Mouse (Mus musculus) thymus, postnatal 14 days (tissue): ENCODE results near the gene Stambpl1.
A peak's percentile ranks its signal among the peaks of the same experiment; 100 is the strongest.

Experiments used
- DNase-seq: peaks from one replicate; pipeline ENCODE4 v3.0.0; 2021

The Stambpl1 gene

DNA sequence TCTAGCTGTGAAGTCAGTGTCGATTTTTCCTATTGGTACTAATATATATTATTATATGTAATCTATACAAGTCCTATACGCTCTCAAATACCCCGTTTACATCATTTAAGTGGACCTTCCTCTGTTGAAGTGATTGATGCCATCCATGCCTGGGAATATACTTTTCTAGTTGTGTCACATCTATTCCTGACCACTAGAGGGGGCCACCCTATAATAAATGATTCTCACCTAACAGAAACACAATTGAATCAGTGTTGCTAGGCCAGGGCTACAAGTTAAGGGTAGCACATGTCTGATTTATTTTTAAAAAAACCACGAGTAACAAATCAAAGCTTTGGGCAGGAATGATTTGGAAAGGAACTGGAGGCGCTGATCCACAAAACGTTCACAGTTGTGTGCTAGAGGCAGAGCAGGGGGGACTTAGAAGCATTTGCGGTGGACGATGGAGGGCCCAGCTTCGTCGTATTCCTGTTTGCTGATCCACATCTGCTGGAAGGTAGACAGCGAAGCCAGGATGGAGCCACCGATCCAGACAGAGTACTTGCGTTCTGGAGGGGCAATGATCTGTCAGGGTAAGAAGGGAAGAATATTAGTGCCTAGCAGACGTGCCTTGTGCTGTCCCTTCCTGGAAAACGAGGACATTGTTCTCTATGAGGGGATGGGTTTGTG lies 49.4 kb downstream of the Stambpl1 start:
- peak; percentile 56 for DNase-seq

DNA sequence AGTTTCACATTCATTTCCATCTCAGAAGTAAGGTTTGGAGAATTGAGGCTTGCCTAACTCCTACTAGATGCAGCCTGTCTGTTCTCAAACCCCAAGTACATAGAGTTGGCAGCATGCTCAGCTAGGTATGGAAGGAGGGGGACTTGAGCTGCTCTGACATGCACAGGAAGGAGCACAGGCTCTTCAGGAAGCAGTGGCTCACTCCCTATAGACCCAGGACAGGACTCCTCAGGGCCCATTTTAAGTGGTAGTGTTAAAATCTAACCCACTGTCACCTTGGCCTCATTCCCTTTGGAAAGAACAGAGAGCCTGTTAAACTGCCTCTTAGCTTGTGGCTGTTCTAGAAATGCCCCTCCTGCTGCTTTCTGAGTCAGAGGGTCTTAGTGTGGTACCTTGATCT lies 50.9 kb downstream of the Stambpl1 start:
- no peak for DNase-seq

DNA sequence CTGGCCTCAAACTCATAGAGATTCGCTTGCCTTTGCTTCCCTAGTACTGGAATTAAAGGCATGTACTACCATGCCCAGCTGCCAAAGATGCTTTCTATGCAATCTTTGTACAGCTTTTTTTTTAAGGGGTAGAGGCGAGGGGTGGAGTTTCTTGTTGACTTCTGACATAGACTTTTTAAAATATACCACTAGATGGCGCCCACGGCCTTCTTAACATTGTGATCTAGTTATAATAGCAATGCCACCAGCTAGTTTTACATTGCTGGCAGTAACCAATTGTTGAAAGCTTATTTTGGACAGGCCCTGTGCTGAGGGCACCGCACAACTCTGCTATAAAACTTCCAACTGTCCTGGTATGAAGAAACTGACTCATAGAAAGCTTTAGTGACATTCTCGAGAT lies 52.0 kb downstream of the Stambpl1 start:
- peak; percentile 82 for DNase-seq

DNA sequence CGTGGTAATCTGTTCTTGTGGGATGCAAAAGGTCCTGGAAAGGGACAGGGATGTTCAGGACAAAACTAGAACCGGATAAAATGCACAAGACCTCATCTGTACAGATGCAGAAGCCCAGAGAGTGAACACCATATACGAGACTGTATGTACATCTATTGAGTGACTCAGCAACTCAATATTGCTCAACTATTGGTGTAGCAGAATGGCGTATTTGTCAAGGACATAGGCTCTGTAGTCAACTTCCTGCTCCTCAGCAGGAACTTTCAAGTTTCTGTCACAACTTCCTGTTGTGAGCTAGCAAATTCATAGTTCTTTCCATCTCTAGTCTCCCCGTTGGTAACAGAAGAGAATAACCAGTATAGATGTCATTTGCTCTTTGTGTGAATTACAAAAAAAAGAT lies 56.5 kb downstream of the Stambpl1 start:
- DNase-seq = no peak

DNA sequence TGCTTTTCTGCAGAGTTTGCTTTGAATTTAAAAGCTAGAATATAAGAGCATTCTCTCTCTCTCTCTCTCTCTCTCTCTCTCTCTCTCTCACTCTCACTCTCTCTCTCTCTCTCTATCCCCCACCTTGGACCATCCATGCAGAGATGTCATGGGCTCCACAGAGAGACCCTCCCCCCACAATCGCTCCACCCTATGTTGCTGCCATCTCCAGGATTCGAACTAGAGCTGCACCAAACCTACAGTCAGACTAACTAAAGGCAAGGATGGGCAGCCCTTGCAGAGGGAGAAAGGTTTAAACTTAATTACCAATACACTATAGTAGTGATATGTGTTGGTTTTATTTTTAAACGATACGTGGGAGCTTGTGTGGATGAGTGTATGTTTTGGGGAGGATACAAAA lies 58.6 kb downstream of the Stambpl1 start:
- no peak for DNase-seq

DNA sequence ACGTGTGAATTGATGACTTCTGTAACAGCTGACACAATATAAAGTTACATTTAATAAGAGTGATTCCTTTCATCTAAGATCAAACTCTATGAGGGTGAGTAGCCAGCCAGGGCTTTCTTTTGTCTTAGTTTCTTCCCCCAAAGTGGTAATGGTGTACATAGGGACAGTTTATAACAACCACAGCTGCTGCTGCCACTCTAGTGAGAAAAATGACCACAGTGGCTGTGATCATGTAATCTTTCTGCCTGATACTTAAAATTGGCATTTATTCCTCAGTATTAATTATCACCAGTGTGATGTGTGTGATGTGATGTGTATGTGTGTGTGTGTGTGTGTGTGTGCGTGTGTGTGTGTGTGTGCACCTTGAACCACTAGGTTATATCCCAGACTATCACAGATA lies 59.9 kb downstream of the Stambpl1 start:
- DNase-seq = no peak

DNA sequence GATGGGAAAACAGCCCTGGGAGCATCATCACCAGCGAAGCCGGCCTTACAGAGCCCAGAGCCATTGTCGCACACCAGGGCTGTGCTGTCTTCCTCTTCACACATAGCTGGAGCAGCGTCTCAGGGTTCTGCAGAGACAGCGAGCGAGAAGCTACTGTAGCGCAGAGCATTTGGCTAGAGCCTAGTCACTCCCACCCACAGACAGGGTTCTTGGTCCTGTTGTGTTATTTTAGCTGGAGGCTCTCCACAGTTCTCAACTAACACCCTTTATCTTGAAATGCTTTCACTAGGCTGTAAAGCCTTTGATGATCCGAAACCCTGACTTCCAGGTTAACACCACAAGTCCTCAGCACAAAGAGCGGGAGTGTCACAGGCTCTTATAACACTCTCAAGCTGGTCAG lies 60.4 kb downstream of the Stambpl1 start:
- DNase-seq = no peak

DNA sequence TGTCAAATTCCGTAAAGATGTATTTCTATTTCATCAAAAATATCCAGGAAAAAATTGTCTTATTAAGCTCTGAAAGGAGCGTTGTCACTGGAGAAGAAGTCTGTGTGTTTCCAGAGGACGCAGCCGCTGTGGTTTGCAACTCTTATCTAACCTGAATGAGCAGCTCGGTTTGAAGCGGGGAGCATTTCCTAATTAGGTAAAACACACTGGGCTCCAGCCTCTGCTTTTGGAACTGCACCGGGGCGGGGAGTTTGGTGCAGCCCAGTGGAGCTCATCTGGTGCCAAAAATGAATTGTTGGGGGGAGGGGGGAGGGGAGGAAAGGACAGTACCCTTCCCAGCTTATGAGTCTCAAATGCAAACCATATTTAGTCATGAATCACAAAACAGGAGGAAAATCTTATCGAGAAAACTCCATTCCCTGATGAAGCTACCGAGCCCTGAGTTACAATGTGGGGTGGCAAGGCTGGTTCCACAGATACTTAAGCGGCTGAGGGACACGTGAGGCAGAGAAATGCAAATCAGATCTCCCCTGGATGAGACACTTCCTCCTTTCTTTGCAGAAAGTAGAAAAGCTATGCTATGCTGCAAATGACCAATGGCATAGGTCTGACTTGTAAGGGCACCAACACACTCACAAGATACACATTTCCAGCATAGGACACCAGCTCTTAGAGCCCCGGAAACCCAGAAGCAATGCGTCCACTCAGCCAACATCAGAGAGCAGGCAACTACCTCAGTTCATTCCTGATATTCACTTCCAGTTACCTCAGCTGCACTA lies 62.3 kb downstream of the Stambpl1 start:
- peak; percentile 42 for DNase-seq

DNA sequence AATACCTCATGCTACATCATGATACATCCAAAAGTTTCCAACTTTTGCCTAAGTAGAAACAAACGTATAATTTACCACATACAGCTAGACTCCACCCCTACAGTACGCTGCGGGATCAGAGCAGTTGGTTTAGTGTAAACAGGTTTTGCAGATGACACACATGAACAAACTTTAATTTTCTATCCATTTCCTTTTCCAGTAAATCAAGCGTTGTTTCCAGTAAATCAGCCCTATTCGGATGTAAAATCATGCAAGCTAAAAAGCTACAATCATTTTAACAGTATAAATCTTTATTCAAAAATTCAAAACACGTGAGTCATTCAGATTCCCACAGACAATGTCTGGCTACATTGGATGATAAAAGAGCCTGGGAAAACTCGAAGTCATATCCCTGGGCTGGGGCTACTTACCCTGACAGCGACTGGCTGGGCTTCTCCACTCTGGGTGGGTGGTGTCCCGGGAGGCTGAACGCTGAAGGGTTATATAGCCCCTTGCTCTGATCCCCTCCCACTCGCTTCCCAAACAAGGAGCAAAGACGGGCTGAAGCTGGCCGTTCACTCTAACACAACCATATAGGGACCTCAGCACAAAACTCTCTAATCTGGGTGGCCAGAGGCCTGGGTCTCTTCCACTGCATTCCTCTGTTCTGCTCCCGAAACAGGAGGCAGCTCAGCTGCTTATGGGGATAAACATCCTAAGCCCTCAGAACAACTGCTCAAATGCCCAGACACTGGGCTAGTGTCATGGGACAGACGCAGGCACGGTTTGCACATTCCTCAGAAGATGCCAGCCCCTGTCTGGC lies 63.1 kb downstream of the Stambpl1 start, which contains the start of gene Acta2:
Gene Acta2 (minus strand): TSS at position 711 of the 802 bp plus-strand sequence.
- no peak for DNase-seq

DNA sequence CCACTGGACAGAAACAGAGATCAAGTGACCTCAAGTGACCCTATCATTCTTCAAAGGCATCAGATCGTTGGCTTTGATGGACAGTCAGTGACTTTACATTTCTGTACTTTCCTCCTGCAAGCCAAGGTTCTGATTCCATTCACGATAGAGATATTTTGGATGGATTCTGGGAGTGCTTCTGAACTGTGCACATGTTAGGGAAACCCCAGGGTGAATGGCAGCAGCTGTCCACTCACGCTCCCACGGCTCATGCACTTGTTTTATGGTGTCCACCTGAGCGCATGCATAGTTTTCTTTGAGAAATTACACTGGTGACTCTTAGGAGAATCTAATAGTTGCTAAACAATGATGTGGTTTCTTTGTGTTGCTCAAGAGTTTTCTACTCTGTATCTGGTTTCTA lies 64.1 kb downstream of the Stambpl1 start:
- DNase-seq = no peak

DNA sequence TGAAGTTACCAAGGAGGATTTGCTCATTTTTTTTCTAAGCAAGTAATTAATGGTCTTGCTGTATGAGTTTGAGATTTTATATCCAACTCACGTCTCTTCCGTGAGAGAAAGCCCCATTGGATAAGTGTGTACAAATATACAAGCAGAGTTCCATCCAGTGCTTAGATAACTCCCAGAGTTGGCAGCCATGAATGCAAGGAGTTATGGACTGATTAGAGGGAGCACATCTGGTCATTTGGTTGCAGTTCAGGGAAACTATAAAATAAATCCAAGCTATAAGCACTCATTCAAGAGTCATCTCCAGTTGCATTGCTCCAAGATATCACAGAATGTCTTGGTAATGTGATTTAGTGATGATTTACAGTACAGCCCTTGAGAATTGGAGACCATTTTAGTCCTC lies 64.9 kb downstream of the Stambpl1 start:
- no peak for DNase-seq

DNA sequence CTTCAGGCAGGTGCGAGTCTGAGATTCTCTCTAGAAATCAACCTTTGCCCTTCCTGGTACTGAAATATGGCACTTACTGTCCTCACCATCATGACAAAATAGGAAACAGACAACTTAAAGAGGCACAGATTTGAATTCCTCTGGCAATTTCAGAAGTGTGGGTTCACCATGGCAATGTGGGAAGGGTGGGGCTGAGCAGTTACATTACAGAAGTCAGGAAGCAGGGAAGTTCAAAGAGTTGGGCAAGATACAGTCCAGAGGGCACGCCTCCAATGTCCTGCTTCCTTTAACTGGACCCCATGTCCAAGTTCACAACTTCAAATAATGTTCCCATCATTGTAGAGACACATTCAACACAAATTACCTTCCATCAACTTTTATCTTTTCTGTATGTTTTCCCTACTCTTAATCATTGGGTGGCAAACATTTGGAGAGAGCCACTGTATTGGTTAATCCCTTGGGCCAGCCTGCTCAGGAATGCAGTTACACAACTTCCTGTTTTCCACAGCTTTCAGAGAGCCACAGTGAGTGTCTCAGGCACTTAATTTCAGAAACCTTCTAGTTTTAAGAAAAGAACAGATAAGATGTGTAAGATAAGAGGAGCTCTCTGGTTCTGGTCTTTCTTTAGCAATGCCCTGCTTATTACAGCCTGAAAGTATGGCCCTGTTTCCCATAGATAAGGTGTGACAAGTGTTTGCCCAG lies 70.4 kb downstream of the Stambpl1 start:
- no peak for DNase-seq

DNA sequence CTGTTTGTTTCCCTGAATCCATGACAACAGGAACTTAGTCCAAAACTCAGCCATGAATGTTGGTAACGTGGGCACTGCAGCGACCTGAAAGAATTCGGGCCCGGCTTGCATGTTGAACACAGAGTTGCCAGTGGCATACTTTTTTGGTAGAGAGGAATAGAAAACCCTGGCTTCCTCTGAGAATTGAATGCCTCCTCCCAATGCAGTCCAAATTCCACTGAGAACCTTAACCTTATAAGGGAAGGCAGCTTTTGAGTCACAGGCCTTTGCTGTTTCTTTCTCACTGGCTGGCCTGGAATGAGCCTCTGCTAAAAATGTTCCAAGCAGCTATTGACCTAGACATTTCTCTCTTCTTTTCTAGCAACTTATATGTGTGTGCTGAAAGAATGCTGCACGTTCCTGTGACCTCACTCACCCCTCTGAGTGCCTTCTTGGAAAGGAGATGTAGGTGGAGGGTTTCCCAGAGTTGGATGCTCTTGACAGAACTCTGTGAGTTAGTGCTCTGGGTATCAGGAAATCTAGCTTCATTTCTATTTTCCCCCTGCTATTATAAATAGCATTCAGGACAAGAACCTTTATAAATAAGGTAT lies 73.7 kb downstream of the Stambpl1 start:
- no peak for DNase-seq

DNA sequence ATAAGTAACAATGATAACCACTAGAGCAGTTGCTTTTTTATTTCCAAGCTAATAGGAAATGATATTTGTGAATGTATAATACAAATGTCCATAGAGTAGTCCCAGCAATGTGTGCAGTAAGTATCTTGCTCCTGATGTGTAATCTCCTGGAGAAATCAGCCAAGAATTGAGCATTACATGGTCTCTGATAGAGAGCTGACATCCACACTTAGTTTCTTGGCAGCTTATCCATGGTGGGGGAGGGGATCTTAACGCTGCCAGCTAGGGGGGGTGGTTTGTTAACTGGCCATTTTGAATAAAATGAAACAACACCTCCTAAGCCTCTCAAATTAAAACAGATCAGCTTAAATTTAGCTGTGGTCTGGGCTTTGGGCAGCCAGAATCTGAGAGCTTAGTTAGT lies 77.0 kb downstream of the Stambpl1 start:
- no peak for DNase-seq

DNA sequence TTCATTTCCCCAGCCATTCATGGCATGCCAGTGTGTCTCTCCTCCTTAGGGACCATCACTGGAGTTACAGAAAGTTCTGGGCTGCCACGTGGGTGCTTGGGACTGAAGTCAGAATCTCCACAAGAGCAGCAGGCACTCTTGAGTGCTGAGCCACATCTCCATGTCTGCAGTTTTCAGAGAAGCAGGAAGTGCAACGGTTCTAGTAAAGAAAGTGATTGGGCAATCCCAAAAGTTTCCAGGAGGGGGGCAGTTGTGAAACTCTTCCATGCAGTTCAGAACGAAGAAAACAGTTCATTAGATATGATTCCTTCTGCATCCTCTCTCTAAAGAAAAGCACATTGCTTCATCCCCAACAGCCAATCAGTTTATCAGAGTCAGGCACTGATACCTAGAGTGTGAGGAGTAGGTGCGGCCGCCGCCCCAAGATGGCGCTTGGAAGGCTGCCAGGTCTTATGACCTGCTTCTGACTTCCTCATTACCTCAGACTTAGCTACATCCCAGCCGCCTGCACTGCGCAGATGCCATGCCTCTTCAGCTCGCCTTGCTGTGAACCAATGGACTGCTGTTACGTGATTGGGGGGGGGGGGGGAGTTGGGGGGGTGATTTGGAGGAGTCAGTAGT lies 78.2 kb downstream of the Stambpl1 start:
- DNase-seq = no peak

DNA sequence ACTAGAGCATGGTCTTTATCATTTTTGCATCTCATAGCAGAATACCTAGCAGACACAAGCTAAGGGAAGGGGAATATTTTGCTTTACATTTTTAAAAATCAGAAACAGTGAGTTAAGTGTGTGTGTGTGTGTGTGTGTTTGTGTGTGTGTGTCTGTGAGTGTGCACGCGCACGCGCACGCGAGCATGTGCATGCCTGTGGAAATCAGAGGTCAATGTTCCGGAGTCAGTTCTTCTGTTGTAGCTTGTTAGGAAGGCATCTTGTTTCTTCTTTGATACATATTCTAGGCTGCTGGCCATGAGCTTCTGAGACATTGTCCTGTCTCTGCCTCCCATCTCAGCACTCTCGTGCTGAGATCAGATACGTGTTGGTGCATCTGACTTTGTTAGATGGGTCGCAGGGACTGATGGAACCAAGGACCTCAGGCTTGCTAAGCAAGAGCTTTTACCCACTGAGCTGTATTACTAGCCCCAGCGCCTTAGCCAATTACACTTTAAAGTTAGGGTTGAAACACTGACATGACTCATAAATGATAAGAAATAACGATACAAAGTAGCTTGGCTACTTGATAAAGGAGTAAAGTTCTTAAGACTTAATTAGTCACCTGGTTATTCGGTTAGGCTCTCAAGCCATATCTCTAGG lies 78.9 kb downstream of the Stambpl1 start:
- no peak for DNase-seq

DNA sequence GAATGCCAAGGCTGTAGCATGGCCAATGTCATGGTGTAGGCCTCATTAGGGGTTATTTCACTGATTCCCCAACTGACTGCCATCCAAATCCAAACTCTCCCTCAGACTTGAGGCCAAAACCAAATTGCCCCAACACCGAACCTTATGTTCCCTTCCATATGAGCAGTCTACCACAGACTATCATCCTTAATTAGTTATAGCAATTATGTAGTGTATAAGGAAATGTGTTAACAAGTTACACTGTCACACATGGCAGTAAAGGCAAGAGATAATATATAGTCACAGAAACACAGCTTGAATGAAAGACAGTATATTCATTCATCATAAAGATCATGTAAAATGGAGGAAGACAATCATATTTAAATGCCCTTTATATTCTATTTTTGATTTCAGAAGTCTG lies 81.0 kb downstream of the Stambpl1 start:
- DNase-seq = no peak

DNA sequence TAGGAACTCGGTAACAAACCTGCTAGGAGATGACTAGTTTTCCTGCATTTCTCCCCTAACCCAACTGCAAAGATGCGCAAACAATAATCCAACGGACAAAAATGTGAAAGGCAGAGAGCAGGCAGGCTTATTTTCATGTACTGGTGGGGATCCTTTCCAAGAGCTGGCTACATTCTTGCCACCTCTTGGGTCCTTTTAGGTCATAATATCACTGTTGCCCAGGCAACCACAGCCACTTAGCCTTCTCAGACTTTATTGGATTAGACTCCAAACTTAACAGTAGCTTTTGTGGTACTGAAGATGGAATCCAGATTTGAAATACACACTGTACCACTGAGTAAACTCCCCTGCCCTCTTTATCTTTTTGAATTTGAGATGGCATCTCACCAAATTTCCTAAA lies 86.0 kb downstream of the Stambpl1 start:
- no peak for DNase-seq

DNA sequence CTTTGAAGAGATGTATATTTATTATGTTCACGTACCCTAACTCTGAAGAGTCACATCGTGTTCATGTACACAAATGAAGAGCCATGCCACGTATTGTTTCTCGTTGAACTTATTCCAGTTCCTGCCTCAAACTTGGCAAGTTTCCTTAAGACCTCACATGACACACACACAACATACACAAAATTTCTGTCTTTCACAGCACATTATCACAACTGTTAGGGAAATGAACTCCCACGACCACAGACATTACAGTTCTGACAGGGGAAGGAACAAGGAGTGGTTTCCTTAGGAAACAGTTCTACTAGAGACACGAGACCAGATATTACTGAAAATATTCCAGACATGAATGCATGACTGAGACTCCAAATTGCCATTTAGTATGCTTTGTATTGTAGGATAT lies 91.6 kb downstream of the Stambpl1 start:
- no peak for DNase-seq

DNA sequence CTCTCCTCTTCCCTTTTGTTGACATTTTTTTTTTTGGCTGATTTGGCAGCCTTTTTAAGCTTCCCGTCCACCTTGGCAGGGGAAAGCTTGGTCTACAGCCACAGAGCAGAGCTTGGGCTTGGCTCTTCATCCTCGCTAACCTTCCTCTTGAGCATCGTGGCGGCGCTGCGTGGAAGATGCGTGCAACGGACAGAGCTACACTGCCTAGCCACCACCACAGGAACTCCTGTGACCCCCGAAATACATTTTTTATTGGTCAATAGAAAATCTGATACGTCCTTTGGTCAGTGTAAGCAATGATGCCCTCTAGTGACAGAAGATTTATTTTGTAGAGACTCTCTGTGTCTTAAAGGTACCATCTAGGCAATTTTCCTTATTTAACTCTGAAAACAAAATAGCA lies 92.4 kb downstream of the Stambpl1 start:
- no peak for DNase-seq

DNA sequence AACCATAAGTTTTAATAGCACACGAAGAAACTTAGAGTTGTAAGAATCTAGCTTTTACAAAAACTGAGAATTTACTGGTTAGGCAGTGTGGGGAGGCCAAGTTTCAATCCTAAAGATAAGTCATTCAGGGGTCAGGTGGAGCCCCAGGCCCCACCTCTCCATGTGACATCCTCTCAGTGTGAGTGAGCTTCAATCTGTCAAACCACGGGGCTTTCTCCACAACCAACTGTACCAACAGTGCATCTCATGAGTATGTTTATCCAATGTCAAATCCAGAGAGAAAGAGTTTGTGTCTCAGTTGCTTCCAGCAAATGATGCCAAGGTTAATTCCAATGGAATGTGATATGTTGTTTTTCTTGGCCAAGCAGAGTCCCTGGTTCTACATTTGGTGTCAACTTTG lies 92.8 kb downstream of the Stambpl1 start:
- DNase-seq = no peak

DNA sequence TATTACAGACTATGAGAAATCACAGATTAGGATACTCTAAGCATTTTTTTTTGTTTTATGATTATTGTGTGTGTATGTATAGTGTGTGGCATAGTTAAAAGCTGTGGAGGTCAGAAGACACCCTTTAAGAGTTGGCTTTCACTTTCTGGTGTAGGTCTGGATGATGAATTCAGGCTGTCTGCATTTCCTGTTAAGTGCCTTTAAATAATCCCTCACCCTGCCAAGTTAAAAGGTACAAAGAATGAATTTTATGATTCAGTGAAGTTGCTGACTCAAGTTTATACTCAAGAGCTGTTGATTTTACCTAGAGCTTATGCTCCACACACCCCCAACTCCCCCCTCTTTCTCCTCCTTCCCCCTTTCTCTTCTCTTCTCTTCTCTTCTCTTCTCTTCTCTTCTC lies 95.2 kb downstream of the Stambpl1 start:
- DNase-seq = no peak
